Mouse (Mus musculus) adrenal gland, postnatal 36 days (tissue): Measurements from ENCODE around the gene Ncor2. TPM values are rescaled to one million over a fixed set of nuclear protein-coding genes. Genes with fewer than 3 reads are reported as not detected.

Experiments used
- DNase-seq, 2 experiments: peaks; one replicate each; pipeline ENCODE4 v3.0.0; 2021; ENCODE audit warnings: mixed read lengths in 1 of 2
- total RNA-seq, 2 experiments: library from RNA; stranded (reverse); gene quantifications; 2 replicates each; pipeline ENCODE4 v1.2.3; 2021

The Ncor2 gene
- total RNA-seq, 2 experiments from 2014 or later, result 217 to 310 TPM

GRCm38 (mm10) chr5:125191608-125192007, 12.6 kb upstream of the Ncor2 start:
- DNase-seq, result no peak

- no peak for DNase-seq
Observed at GRCm38 (mm10) chr5:125190105-125190813, 11.2 kb upstream of the Ncor2 start.

- DNase-seq, result peak; percentile 93 to 94
Observed at GRCm38 (mm10) chr5:125189625-125190024, 10.6 kb upstream of the Ncor2 start.

GRCm38 (mm10) chr5:125188812-125189598, 10.0 kb upstream of the Ncor2 start:
- DNase-seq, result peak; percentile 65 to 79

GRCm38 (mm10) chr5:125184826-125185225, 5.8 kb upstream of the Ncor2 start:
- no peak for DNase-seq

- DNase-seq, result peak; percentile 55 to 59
Observed at GRCm38 (mm10) chr5:125183321-125184003, 4.4 kb upstream of the Ncor2 start.

- no peak for DNase-seq
Observed at GRCm38 (mm10) chr5:125180630-125181263, 1.7 kb upstream of the Ncor2 start.

GRCm38 (mm10) chr5:125179735-125180629, 963 bp upstream of the Ncor2 start:
- peak in 1 of 2 experiments; percentile 67 for DNase-seq

- peak; percentile 78 to 86 for DNase-seq
Observed at GRCm38 (mm10) chr5:125178171-125179006, 630 bp downstream of the Ncor2 start.

GRCm38 (mm10) chr5:125177481-125178134, 1.4 kb downstream of the Ncor2 start:
- peak; percentile 80 to 87 for DNase-seq

GRCm38 (mm10) chr5:125176864-125177263, 2.2 kb downstream of the Ncor2 start:
- DNase-seq, result peak; percentile 59 to 71

GRCm38 (mm10) chr5:125176370-125176766, 2.7 kb downstream of the Ncor2 start:
- DNase-seq, result no peak

- no peak for DNase-seq
Observed at GRCm38 (mm10) chr5:125175673-125176369, 3.2 kb downstream of the Ncor2 start.

- DNase-seq, result peak; percentile 94 to 95
Observed at GRCm38 (mm10) chr5:125174726-125175672, 4.0 kb downstream of the Ncor2 start.

GRCm38 (mm10) chr5:125173868-125174267, 5.2 kb downstream of the Ncor2 start:
- no peak for DNase-seq

- peak; percentile 66 to 70 for DNase-seq
Observed at GRCm38 (mm10) chr5:125172831-125173615, 6.0 kb downstream of the Ncor2 start.

- no peak for DNase-seq
Observed at GRCm38 (mm10) chr5:125171259-125171658, 7.8 kb downstream of the Ncor2 start.
